Mouse (Mus musculus) neural tube, embryonic 13.5 days (tissue): ENCODE data around the gene Esr1. TPM values are rescaled to one million over a fixed set of nuclear protein-coding genes. Genes with fewer than 3 reads are reported as not detected.

Experiments used
- ATAC-seq: fragments of 200-750 bp; cut with Nextera tagmentation; 2 replicates; pipeline ENCODE4 v1.8.0; 2017; ENCODE audit warnings: low read depth, mild to moderate bottlenecking, moderate TSS enrichment, moderate library complexity
- H3K27ac ChIP-seq: fragments of 300-500 bp; sonication (generic); replicated peaks from 2 replicates; pipeline ENCODE4 v1.5.1; 2015; ENCODE audit warnings: moderate library complexity, mild to moderate bottlenecking, inconsistent platforms
- H3K27me3 ChIP-seq: fragments of 300-500 bp; sonication (generic); 2 replicates; pipeline ENCODE4 v1.6.1; 2015; ENCODE audit warnings: mild to moderate bottlenecking, inconsistent platforms
- H3K36me3 ChIP-seq: fragments of 300-500 bp; sonication (generic); 2 replicates; pipeline ENCODE4 v1.6.1; 2015; ENCODE audit warnings: mild to moderate bottlenecking, inconsistent platforms
- H3K4me1 ChIP-seq: fragments of 300-500 bp; sonication (generic); replicated peaks from 2 replicates; pipeline ENCODE4 v1.6.1; 2015; ENCODE audit warnings: inconsistent platforms
- H3K4me2 ChIP-seq: fragments of 300-500 bp; sonication (generic); 2 replicates; pipeline ENCODE4 v1.6.1; 2015; ENCODE audit warnings: inconsistent platforms, mild to moderate bottlenecking, moderate library complexity
- H3K4me3 ChIP-seq: fragments of 300-500 bp; sonication (generic); 2 replicates; pipeline ENCODE4 v1.5.1; 2015; ENCODE audit warnings: mild to moderate bottlenecking, inconsistent platforms
- H3K9ac ChIP-seq: fragments of 300-500 bp; sonication (generic); 2 replicates; pipeline ENCODE4 v1.6.1; 2015; ENCODE audit warnings: moderate library complexity, mild to moderate bottlenecking, inconsistent platforms
- H3K9me3 ChIP-seq: fragments of 300-500 bp; sonication (generic); 2 replicates; pipeline ENCODE4 v1.6.1; 2016; ENCODE audit warnings: inconsistent platforms
- WGBS: fragments of 180-500 bp; shearing (Covaris S2); methylation state at CpG from one replicate; pipeline ENCODE4 v1.1.7; 2015; 5-methylcytosine and 5-hydroxymethylcytosine counted together
- polyA plus RNA-seq: library from polyadenylated mRNA; unstranded; fragments of >200 nt; fragmentation: Nextera tagmentation; extraction: Ambion mirVana; gene quantifications from 2 replicates; pipeline ENCODE4 v1.2.1, GENCODE M21; 2015

The Esr1 gene
- polyA plus RNA-seq, 1 experiment from 2014 or later, result 0.25 TPM

DNA sequence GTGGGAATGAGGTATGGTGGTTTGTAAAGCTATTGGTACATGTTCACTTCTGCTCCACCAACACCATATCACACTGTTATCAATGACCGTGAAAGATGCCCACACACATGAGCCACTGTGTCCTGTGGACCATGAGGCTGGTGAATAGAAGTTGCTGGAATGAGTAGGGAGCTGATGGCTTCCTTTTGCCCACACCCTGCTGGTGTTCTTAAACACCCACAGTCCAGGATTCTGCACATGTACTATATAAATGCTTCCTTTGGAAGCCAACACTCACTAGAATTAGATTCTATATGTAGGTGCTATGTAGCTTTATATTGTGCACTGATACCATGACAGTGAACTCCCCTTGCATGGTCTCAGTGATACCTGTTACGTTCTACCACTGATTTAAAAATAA, 365.2 kb downstream of the Esr1 start:
- Histone ChIP-seq H3K27me3 (no peaks in the 10 kb centered on the region), H3K9ac (no peak overlapping the region), H3K27ac (no peak overlapping the region), H3K4me1 (no peaks in the 10 kb centered on the region), H3K36me3 (no peaks in the 10 kb centered on the region), H3K9me3 (no peaks in the 10 kb centered on the region), H3K4me3 (no peak overlapping the region), H3K4me2 (no peak overlapping the region)
- no peak for ATAC-seq
- WGBS, result 89% methylated on average over 2 of the region's 2 CpGs

- ATAC-seq, result no peak
- no peak overlapping the region for H3K27ac ChIP-seq
- no peaks in the 10 kb centered on the region for H3K36me3 ChIP-seq
- H3K9ac ChIP-seq, result no peak overlapping the region
- H3K27me3 ChIP-seq, result no peaks in the 10 kb centered on the region
- H3K4me3 ChIP-seq, result no peak overlapping the region
- no peak overlapping the region for H3K4me2 ChIP-seq
- H3K4me1 ChIP-seq, result no peaks in the 10 kb centered on the region
- WGBS, result 94% methylated on average over 3 of the region's 3 CpGs
- no peaks in the 10 kb centered on the region for H3K9me3 ChIP-seq
Observed at GRCm38 (mm10) chr10:4977374-4977773, 366.0 kb downstream of the Esr1 start.

DNA sequence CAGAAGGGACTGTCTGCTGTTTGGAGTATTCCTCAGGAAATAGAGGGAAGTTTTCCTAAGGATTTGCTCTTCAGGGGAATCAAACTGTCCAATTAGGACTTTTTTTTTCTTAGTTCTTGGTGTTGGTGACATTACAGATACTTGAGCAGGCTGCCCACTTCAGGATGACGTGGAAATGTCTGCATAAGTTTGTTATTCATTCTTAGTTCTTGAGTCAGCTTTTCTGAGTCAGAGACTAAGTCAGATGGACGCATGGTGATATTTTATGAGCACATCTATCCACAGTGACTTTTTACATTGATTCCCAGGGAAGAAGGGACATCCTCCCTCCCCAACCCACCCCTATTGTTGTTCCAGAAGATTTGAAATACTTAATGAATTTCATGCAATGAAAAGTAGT, 372.5 kb downstream of the Esr1 start:
- ATAC-seq, result no peak
- 66% methylated on average over 2 of the region's 2 CpGs for WGBS

GRCm38 (mm10) chr10:4993802-4994201, 382.4 kb downstream of the Esr1 start:
- no peak overlapping the region for H3K9ac ChIP-seq
- no peaks in the 10 kb centered on the region for H3K9me3 ChIP-seq
- H3K27ac ChIP-seq, result no peak overlapping the region
- H3K4me3 ChIP-seq, result no peak overlapping the region
- no peak for ATAC-seq
- WGBS, result 82% methylated on average over 3 of the region's 3 CpGs
- no peak overlapping the region for H3K4me2 ChIP-seq
- H3K36me3 ChIP-seq, result no peaks in the 10 kb centered on the region
- H3K4me1 ChIP-seq, result no peaks in the 10 kb centered on the region
- no peaks in the 10 kb centered on the region for H3K27me3 ChIP-seq

More for the DNA sequence above, 372.5 kb downstream of the Esr1 start:
- no peaks in the 10 kb centered on the region for H3K36me3 ChIP-seq
- H3K27ac ChIP-seq, result no peak overlapping the region
- no peak overlapping the region for H3K4me3 ChIP-seq
- H3K27me3 ChIP-seq, result no peaks in the 10 kb centered on the region
- no peaks in the 10 kb centered on the region for H3K9me3 ChIP-seq
- no peak overlapping the region for H3K9ac ChIP-seq
- H3K4me1 ChIP-seq, result no peaks in the 10 kb centered on the region
- no peak overlapping the region for H3K4me2 ChIP-seq

DNA sequence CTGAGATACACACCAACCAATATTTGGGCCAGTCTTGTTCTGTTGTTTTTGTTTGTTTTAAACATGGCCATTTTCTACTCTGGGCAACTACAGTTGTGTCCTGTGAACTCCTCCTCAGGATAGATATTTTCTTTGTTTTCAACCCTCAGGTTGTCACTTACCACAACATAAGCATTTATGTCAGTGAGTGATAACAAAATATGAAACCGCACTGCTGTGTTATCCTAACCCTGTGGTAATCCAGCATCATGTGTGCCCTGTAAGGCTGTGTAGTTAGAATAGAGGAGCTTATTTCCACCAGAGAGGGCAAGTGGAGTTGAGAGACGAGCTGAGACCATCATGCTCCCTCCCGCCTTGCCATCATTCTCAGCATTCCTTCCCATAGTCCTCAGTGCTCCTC, 385.2 kb downstream of the Esr1 start:
- no peaks in the 10 kb centered on the region for H3K4me1 ChIP-seq
- H3K36me3 ChIP-seq, result no peaks in the 10 kb centered on the region
- H3K9ac ChIP-seq, result no peak overlapping the region
- no peak overlapping the region for H3K27ac ChIP-seq
- no peak for ATAC-seq
- H3K9me3 ChIP-seq, result no peaks in the 10 kb centered on the region
- WGBS, result 91% methylated on average over 3 of the region's 3 CpGs
- no peak overlapping the region for H3K4me3 ChIP-seq
- H3K27me3 ChIP-seq, result no peaks in the 10 kb centered on the region
- H3K4me2 ChIP-seq, result no peak overlapping the region

GRCm38 (mm10) chr10:5008795-5009366, 397.5 kb downstream of the Esr1 start:
- no peak overlapping the region for H3K9ac ChIP-seq
- H3K9me3 ChIP-seq, result no peaks in the 10 kb centered on the region
- 56% methylated on average over 8 of the region's 8 CpGs for WGBS
- H3K36me3 ChIP-seq, result no peaks in the 10 kb centered on the region
- ATAC-seq, result no peak
- H3K27me3 ChIP-seq, result no peaks in the 10 kb centered on the region
- no peaks in the 10 kb centered on the region for H3K4me1 ChIP-seq
- no peak overlapping the region for H3K4me3 ChIP-seq
- H3K27ac ChIP-seq, result no peak overlapping the region
- no peak overlapping the region for H3K4me2 ChIP-seq

DNA sequence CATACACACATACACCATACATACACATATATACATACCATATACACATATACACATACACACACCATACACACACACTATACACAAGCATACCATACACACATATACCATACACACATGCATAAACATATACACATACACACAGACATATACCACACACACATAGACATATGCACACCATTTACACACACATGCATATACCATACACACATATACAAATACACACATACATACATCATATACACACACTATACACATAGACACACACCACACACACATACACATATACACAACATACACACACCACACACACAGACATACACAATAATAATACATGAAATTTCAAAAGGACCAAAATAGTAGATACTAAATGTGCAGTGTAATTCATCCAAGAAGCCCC, 400.6 kb downstream of the Esr1 start:
- Histone ChIP-seq H3K9me3 (no peaks in the 10 kb centered on the region), H3K36me3 (no peaks in the 10 kb centered on the region), H3K9ac (no peak overlapping the region), H3K27me3 (no peaks in the 10 kb centered on the region), H3K4me3 (no peak overlapping the region), H3K4me1 (no peaks in the 10 kb centered on the region), H3K4me2 (no peak overlapping the region), H3K27ac (no peak overlapping the region)
- no peak for ATAC-seq

GRCm38 (mm10) chr10:5014976-5015375, 403.6 kb downstream of the Esr1 start:
- Histone ChIP-seq H3K4me3 (no peak overlapping the region), H3K36me3 (no peaks in the 10 kb centered on the region), H3K4me1 (no peaks in the 10 kb centered on the region), H3K9ac (no peak overlapping the region), H3K27ac (no peak overlapping the region), H3K4me2 (no peak overlapping the region), H3K9me3 (no peaks in the 10 kb centered on the region), H3K27me3 (no peaks in the 10 kb centered on the region)
- 85% methylated on average over 1 of the region's 1 CpGs for WGBS
- ATAC-seq, result no peak

DNA sequence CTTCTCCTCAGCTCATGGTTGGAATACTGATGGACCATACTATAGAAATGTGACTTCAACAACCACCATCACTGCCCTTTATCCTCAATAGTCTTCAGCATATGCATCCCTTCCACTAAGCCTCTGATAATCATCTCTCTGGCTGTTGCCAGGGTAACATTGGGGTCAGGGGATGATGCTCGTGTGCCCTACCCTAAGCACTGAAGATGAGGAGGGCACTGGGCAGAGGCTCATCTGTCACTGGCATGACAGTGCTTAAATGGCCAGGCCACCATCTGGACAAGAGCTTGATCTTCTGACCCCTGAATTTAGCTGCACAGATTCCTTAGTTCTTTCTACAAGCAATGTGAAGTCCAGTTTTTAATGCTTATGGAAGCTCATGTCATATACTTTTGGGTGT, 405.8 kb downstream of the Esr1 start:
- no peak for ATAC-seq

GRCm38 (mm10) chr10:5025906-5026305, 414.5 kb downstream of the Esr1 start:
- Histone ChIP-seq H3K4me3 (no peak overlapping the region), H3K4me1 (no peaks in the 10 kb centered on the region), H3K36me3 (no peaks in the 10 kb centered on the region), H3K9ac (no peak overlapping the region), H3K9me3 (no peaks in the 10 kb centered on the region), H3K4me2 (no peak overlapping the region), H3K27ac (no peak overlapping the region), H3K27me3 (no peaks in the 10 kb centered on the region)
- 92% methylated on average over 4 of the region's 4 CpGs for WGBS
- no peak for ATAC-seq

More for the DNA sequence above, 405.8 kb downstream of the Esr1 start:
- no peaks in the 10 kb centered on the region for H3K4me1 ChIP-seq
- H3K27ac ChIP-seq, result no peak overlapping the region
- no peaks in the 10 kb centered on the region for H3K36me3 ChIP-seq
- H3K9me3 ChIP-seq, result no peaks in the 10 kb centered on the region
- no peak overlapping the region for H3K4me2 ChIP-seq
- H3K4me3 ChIP-seq, result no peak overlapping the region
- H3K9ac ChIP-seq, result no peak overlapping the region
- no peaks in the 10 kb centered on the region for H3K27me3 ChIP-seq
- WGBS, result 65% methylated on average over 1 of the region's 1 CpGs

GRCm38 (mm10) chr10:5027208-5027607, 415.8 kb downstream of the Esr1 start:
- Histone ChIP-seq H3K4me3 (no peak overlapping the region), H3K27ac (no peak overlapping the region), H3K27me3 (0 out of 2 replicates have a peak, but pooled peaks cover 3% of the 10 kb centered on the region), H3K36me3 (0 out of 2 replicates have a peak, but pooled peaks cover 6% of the 10 kb centered on the region), H3K4me1 (no peaks in the 10 kb centered on the region), H3K4me2 (no peak overlapping the region), H3K9ac (no peak overlapping the region), H3K9me3 (no peaks in the 10 kb centered on the region)
- WGBS, result 83% methylated on average over 1 of the region's 1 CpGs
- no peak for ATAC-seq

DNA sequence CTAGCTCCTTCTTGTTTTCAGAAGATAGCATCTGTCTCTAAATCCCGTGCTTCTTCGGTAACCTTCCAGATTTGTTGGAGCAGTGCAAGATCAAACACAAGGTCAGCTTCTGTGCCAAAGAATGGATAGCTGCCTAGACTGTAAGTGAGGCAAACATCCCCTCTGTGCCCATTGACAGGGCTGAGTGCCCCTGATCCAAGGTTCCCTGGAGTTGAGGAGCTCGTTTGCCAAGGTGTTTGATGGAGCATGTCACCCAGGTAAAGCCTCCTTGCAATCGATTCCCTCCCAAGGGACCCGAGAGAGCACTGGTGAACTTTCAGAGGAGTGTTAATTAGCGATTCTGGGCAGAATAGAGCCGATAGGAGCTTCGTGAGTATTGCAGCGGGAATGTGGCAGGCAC, 416.9 kb downstream of the Esr1 start:
- Histone ChIP-seq H3K4me2 (no peak overlapping the region), H3K4me1 (0 out of 2 replicates have a peak, but pooled peaks cover 5% of the 10 kb centered on the region)
- ATAC-seq, result no peak

DNA sequence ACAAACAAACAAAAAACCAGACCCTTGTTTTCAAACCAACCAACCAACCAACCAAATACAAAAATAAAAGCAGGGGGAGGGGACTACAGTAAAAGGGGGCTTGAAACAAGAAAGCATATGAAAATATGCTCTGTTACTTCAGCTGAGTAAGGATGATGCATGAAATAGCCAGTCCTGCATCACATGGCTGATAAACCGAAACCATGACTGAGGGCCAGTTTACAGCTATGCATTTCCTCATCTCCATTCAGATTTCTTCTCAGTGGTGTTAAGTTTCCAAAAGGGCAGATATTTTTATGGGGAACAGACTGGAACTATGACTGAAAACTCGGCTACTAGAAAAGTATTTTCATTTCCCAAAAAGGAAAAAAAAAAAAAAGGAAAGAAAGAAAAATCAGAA, 417.8 kb downstream of the Esr1 start:
- 0 out of 2 replicates have a peak, but pooled peaks cover 6% of the 10 kb centered on the region for H3K36me3 ChIP-seq
- H3K27ac ChIP-seq, result no peak overlapping the region
- H3K27me3 ChIP-seq, result 0 out of 2 replicates have a peak, but pooled peaks cover 3% of the 10 kb centered on the region
- no peak overlapping the region for H3K4me2 ChIP-seq
- no peak overlapping the region for H3K9ac ChIP-seq
- 84% methylated on average over 2 of the region's 2 CpGs for WGBS
- H3K4me3 ChIP-seq, result no peak overlapping the region
- no peak for ATAC-seq
- H3K4me1 ChIP-seq, result 0 out of 2 replicates have a peak, but pooled peaks cover 5% of the 10 kb centered on the region
- H3K9me3 ChIP-seq, result no peaks in the 10 kb centered on the region

More for the DNA sequence above, 416.9 kb downstream of the Esr1 start:
- no peak overlapping the region for H3K27ac ChIP-seq
- no peak overlapping the region for H3K9ac ChIP-seq
- 0 out of 2 replicates have a peak, but pooled peaks cover 3% of the 10 kb centered on the region for H3K27me3 ChIP-seq
- H3K36me3 ChIP-seq, result 0 out of 2 replicates have a peak, but pooled peaks cover 6% of the 10 kb centered on the region
- WGBS, result 87% methylated on average over 9 of the region's 9 CpGs
- no peak overlapping the region for H3K4me3 ChIP-seq
- H3K9me3 ChIP-seq, result no peaks in the 10 kb centered on the region
